Mouse (Mus musculus) megakaryocyte, embryonic 14.5 days (primary cell): Measurements from ENCODE around the gene Zdhhc7.

Source experiments
- FLI1 ChIP-seq: IDR thresholded peaks from 2 replicates; pipeline ENCODE4 v1.6.1; 2012; ENCODE audit warnings: low read length, inconsistent platforms, mixed read lengths
- GATA1 ChIP-seq: IDR thresholded peaks from 3 replicates; pipeline ENCODE4 v1.6.1; 2012; ENCODE audit warnings: mixed read lengths, low read length, inconsistent platforms, borderline replicate concordance

DNA sequence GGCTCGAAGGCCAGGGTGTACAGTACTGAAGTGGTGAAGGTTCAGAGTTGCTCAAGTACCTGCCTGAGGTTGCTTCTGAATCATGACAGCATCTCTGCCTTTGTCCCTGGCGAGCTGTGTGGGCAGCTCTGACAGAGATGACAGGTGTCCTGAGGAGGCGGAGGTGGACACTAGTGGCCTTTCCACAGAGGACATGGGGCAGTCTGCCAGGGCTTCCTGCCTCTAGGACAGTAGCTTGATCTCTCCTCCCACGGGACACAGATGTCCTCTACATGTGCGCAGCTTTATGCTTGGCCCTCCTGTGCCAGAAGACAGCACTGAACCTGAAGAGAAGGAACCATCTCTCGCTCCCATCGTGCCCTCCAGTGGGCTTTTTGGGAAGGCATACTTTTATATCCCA, 31.9 kb upstream of the Zdhhc7 start:
- no peak for TF ChIP-seq GATA1
- no peak for TF ChIP-seq FLI1
